Mouse (Mus musculus) mesoderm, embryonic 11.5 days (tissue): ENCODE results near the gene Pde8b.
"Not testable (repeated sequence)": the region's sequence is repeated elsewhere in the genome, so short reads cannot be mapped to it uniquely, and the experiment has no call there.

Experiments used
- DNase-seq: peaks from one replicate; pipeline ENCODE4 v3.0.0-alpha.2; 2012; ENCODE audit warnings: low read depth, low spot score

Gene Pde8b

GRCm38 (mm10) chr13:95221882-95222568 is 28.1 kb downstream of the Pde8b start:
- DNase-seq = peak; percentile 12

DNA sequence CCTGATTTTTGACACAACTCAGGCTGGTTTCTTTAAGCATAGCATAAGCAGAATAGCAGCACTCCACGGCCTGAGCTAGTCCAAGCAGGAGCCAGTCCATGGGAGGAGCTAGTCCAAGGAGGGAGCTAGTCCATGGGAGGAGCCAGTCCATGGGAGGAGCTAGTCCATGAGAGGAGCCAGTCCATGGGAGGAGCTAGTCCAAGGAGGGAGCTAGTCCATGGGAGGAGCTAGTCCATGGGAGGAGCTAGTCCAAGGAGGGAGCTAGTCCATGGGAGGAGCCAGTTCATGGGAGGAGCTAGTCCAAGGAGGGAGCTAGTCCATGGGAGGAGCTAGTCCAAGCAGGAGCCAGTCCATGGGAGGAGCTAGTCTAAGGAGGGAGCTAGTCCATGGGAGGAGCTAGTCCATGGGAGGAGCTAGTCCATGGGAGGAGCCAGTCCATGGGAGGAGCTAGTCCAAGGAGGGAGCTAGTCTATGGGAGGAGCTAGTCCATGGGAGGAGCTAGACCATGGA is 34.4 kb downstream of the Pde8b start:
- not testable (repeated sequence) for DNase-seq

- no peak for DNase-seq
Measured at GRCm38 (mm10) chr13:95212320-95212719, 37.8 kb downstream of the Pde8b start.

DNA sequence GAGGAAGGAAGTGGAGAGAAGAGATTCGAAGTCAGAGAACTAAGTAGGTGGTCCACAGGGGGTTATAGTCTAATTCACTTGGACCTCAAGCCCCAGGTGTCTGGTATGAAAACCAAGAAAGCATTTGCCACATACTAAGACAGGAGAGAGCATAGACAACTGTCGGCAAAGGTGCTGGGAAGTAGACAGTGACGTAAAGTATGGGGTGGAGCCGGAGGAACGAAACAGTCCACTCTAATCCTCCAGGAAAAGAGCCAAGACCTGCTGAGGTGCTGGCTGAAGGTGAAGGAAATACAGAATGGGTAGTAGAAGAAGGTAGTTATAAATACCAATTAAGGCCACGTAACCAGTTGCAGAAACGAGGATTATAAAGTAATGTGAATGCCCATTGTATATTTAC is 42.8 kb downstream of the Pde8b start:
- DNase-seq = not testable (repeated sequence)

DNA sequence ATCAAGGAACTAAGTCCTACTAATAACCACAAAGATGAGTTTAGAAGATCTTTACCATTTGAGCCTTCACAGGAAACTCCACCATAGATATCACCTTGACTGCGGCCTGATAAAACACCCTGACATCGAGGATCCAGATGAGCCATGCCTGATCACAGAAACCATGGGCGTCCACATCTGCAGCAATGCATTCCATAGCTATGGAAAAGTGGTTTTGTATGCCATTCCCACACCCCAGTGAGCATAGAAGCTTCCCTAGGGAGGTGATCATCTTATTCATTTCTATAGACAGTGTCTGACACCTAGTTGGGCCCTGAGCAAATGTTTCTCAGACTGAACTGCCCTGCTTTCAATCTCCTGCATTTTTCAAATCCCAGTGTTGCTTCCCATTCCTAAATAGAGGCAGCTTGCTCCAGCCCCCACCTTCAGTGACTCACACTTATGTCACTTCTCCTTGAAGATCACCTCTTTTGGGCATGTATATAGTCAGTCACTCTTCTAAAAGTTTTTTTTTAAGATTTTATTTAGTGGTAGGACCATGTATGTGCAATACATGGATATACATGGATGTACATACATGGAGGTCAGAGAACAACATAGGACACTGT is 47.9 kb downstream of the Pde8b start:
- DNase-seq = no peak

GRCm38 (mm10) chr13:95200817-95201216 is 49.3 kb downstream of the Pde8b start:
- DNase-seq = no peak

DNA sequence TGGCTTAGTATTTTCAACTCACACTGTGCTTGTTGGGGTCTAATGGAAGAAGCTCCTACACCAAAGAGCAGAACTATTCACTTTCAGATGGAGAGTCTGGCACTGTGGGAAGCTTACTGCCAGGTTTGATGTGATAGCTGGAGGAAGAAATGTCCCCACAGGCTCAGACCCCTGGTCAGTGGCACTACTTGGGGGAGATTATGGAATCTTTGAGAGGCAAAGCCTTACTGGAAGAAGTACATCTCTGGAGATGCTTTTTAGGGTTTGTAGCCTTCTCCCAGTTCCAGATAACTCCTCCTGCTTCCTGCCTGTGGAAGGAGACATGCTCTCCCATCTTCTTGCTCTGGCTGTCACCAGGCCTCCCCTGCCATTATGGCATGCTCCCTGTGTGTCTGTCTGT is 50.1 kb downstream of the Pde8b start:
- DNase-seq = no peak

GRCm38 (mm10) chr13:95196106-95196705 is 53.9 kb downstream of the Pde8b start:
- DNase-seq = peak; percentile 25

GRCm38 (mm10) chr13:95191951-95192350 is 58.2 kb downstream of the Pde8b start:
- DNase-seq = no peak

GRCm38 (mm10) chr13:95189111-95189510 is 61.0 kb downstream of the Pde8b start:
- DNase-seq = no peak

DNA sequence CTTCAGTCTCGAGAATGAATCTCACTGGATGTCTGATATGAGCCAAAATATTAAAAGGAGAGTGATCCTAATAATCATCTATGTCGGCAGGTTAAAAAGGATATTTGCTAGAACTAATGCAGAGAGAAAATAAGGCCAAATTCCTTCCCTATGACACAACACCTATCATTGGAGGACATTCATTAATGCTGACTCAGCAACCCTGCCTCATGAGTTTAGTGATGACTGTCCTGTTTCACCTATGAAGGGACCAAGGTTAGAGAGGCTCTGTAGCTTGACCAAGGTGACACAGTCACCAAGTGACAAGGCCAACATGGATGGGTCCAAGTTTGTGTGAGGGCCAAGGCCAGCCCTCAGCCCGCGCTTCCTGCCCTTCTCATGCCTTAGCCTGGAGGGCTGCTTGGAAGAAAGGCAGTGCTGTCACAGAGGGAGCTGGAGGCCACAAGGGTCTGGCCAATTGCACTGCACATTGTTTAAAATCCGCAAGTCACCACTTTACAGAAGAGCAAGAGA is 62.9 kb downstream of the Pde8b start:
- no peak for DNase-seq

DNA sequence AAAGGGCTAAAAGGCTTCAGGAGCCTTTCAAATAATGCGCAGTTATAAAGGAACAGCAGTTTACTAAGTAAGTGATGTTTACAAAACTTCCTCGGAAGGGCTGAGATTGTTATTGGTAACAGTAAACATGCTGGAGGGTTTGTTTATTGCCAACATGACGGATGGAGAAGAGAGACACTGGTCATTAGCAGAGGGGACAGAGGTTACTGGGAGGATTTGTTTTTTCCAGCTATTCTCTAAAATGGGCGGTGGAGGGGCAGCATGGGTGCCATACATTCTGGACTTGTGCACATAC is 63.4 kb downstream of the Pde8b start:
- DNase-seq = no peak

DNA sequence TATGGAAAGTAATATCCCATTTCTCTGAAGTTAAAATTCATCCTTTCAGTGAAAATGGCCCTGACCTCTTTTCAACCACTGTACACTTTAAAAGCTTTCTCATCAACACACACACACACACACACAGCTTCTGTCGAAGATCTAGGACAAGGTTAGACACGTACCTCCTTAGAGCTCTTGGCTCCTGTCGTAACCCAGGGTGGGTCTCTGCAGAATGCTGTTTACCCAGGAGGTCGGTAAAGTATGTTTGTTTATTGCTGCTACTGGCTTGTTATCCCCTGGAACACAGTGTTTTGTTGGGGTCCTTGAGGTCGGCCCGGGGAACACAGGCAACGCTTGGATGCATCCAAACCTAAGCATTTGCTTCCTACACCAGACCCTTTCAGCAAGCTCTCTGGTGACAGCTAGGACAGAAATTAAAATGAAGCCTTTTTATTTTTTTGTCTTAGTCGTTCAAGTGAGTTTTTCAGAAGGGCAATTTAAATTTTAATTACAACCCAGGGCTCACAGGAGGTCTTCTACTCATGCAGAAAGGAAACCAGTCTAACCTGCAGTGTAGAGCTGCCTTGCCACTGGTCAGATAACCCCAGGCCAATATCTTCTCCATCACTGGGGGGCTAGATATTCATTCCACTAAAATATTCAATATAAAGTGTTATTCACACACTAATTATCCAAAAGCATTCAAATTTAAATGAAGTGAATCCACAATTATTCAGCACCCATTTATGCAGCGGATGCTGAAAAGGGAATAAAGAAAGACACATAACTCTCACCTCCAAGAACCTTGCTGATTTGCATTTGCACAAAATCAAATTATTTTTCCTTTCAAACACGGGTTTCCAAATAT is 64.0 kb downstream of the Pde8b start:
- DNase-seq = no peak

DNA sequence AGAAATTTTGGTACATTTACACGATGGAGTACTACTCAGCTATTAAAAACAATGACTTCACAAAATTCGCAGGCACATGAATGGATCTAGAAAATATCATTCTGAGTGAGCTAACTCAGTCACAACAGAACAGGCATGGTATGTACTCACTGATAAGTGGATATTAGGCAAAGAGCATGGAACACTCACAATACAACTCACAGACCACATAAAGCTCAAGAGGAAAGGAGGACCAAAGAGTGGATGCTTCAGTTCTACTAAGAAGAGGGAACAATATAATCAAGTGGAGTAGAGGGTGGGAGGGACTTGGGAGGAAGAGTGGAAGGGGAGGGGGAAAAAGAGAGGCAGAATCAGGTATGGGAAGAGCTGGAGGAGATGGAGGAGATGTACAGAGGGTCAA is 66.5 kb downstream of the Pde8b start:
- no peak for DNase-seq

GRCm38 (mm10) chr13:95180208-95180607 is 69.9 kb downstream of the Pde8b start:
- DNase-seq = no peak

GRCm38 (mm10) chr13:95177326-95177725 is 72.8 kb downstream of the Pde8b start:
- DNase-seq = no peak

DNA sequence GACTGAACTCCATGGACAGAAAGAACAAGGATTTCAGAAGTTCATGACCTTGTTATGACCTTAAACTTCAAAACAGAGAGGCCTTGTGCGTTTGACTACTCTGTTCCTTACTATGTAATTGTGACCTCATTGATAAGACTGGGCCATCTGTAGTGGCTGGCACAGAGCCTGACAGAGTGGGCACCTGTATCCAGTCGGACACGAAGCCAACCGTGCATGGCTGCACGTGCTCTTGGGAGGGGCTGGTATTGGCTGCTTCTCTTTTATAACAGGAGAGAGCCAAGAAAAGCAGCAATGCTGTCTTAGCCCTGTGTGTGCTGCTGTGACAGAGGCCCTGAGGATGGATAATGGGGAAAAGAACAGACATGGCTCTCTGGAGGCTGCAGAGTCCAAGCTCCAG is 73.7 kb downstream of the Pde8b start:
- DNase-seq = no peak

DNA sequence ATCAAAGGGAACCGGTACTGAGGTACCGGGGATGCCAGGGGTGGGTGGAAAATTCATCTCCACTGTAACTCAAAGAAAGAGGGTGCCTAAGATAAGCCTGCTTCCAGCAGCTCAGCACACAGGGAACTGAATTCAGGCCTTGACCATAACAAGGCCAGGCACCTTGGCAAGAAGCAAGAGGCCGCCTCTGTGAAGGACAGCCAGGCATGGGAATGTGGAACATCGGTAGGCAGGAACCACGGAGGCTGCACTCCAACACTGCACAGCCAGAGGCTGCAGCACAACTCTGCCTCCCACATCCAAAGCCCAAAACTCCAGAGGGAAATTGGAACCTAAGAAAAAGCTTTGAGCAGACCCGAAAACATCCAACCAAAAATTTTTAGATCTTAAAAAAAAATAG is 75.9 kb downstream of the Pde8b start:
- no peak for DNase-seq

GRCm38 (mm10) chr13:95172346-95172745 is 77.8 kb downstream of the Pde8b start:
- no peak for DNase-seq

DNA sequence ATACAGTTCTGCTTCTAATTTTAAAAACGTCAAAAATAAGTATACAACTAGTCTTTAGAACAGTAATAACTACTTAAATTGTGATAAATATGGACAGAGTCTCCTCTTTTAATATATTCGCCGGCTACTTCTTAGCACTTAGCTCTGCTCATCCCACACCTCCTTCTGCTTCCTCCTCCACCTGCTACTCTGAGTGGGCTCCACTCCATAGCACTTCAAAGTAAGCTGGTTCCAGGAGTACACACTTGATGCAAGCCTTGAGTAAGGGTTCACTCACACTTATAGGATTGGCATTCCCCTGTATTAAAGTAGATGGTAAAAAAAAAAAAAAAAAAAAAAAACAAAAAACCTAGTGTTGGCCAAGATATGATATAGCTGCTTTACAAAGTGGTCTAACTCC is 89.9 kb downstream of the Pde8b start:
- no peak for DNase-seq

- no peak for DNase-seq
Measured at GRCm38 (mm10) chr13:95158986-95159385, 91.2 kb downstream of the Pde8b start.

GRCm38 (mm10) chr13:95144746-95145145 is 105.4 kb downstream of the Pde8b start:
- no peak for DNase-seq
